Mouse (Mus musculus) ES-E14 (cell line): Measurements from ENCODE around the gene Rassf2. TPM values are rescaled to one million over a fixed set of nuclear protein-coding genes. Genes with fewer than 3 reads are reported as not detected.

ENCODE experiments used
- DNase-seq: peaks from one replicate; pipeline ENCODE4 v3.0.0-alpha.2; 2013; ENCODE audit warnings: low read depth, low spot score
- H3K27ac ChIP-seq: 2 replicates; pipeline ENCODE4 v1.5.1; 2012; ENCODE audit warnings: low read depth, mild to moderate bottlenecking, low read length, moderate library complexity, mixed read lengths; ENCODE audit not compliant: poor library complexity, insufficient read depth, severe bottlenecking
- H3K36me3 ChIP-seq: 2 replicates; pipeline ENCODE4 v1.6.1; 2012; ENCODE audit warnings: mild to moderate bottlenecking, low read length, moderate library complexity, mixed read lengths; ENCODE audit not compliant: control insufficient read depth, poor library complexity, insufficient read depth, severe bottlenecking
- H3K4me1 ChIP-seq, 2 experiments: fragments of 150-350 bp in 1 of 2; sonication (generic) in 1 of 2; 2 replicates each; pipeline ENCODE4 v1.6.1; 2012; ENCODE audit warnings: low read length in 2 of 2, mild to moderate bottlenecking in 1 of 2, mixed read lengths in 1 of 2; ENCODE audit not compliant: control insufficient read depth in 2 of 2, insufficient read depth in 2 of 2, poor library complexity in 1 of 2
- H3K4me3 ChIP-seq, 2 experiments: fragments of 150-350 bp in 1 of 2; sonication (generic) in 1 of 2; 2 replicates each; pipeline ENCODE4 v1.5.1; 2012; ENCODE audit warnings: low read length in 2 of 2, low read depth in 1 of 2, mild to moderate bottlenecking in 1 of 2, mixed read lengths in 1 of 2; ENCODE audit not compliant: insufficient read depth in 1 of 2, poor library complexity in 1 of 2, severe bottlenecking in 1 of 2
- H3K9ac ChIP-seq: 2 replicates; pipeline ENCODE4 v1.6.1; 2012; ENCODE audit warnings: low read depth, mild to moderate bottlenecking, low read length, mixed read lengths; ENCODE audit not compliant: poor library complexity, insufficient read depth, severe bottlenecking
- H3K9me3 ChIP-seq: fragments of 150-350 bp; sonication (generic); 2 replicates; pipeline ENCODE4 v1.6.1; 2012; ENCODE audit warnings: low read depth, mild to moderate bottlenecking, low read length; ENCODE audit not compliant: control insufficient read depth, insufficient read depth
- CHD2 ChIP-seq: IDR thresholded peaks from 2 replicates; pipeline ENCODE4 v1.6.1; 2014; ENCODE audit warnings: mild to moderate bottlenecking, low read depth, low read length, inconsistent platforms
- HCFC1 ChIP-seq: IDR thresholded peaks from 2 replicates; pipeline ENCODE4 v1.6.1; 2012; ENCODE audit warnings: low read length, inconsistent platforms, borderline replicate concordance; ENCODE audit not compliant: insufficient read depth
- MAFK ChIP-seq: IDR thresholded peaks from 2 replicates; pipeline ENCODE4 v1.6.1; 2014; ENCODE audit warnings: mild to moderate bottlenecking, low read depth, low read length, inconsistent platforms; ENCODE audit not compliant: insufficient read depth
- ZC3H11A ChIP-seq: IDR thresholded peaks from 2 replicates; pipeline ENCODE4 v1.6.1; 2012; ENCODE audit warnings: low read depth, mild to moderate bottlenecking, inconsistent platforms, low read length, borderline replicate concordance
- ZNF384 ChIP-seq: IDR thresholded peaks from 2 replicates; pipeline ENCODE4 v1.6.1; 2012; ENCODE audit warnings: low read depth, low read length, inconsistent platforms
- in situ Hi-C, 2 experiments: fragments of 600-800 bp; cut with MboI; formaldehyde crosslinking; loops; one replicate each; pipeline ENCODE4 v1.15.1; 2025; ENCODE audit warnings: low sequenced_read_pairs in 2 of 2, inconsistent platforms in 1 of 2; ENCODE audit not compliant: unreplicated experiment in 2 of 2
- total RNA-seq: library from RNA; depleted of rRNA; stranded (reverse); fragments of 300-350 nt; gene quantifications from 2 replicates; pipeline ENCODE4 v1.2.3, GENCODE M21; 2012

The Rassf2 gene
- total RNA-seq, 1 experiment: 2.2 TPM

DNA sequence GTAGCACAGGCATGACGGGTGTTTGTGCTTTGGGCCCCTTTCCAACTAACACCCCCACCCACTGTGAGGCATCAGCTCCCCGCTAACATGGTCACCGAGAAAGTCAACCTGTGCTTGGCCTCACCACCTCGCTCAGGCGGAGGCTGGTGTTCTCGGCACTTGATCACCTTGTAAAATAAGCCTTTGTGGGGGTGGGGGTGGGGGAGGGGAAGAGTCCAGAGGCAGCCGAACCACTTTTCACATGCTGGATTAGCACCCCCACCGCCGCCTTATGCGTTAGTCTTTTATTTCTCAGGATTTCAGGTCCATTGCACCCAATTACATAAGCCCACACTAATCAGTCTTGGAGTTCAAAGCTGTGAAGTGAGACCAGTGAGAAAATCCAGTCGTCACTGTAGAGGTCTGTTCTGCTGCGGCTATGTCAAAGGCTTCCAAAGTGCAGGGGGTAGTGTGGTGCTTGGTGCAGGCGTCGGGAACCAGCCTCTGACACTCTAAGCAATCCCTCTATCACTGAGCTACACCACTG is 36.4 kb downstream of the Rassf2 start:
- no peak overlapping the region for H3K27ac ChIP-seq
- H3K9me3 ChIP-seq: no peaks in the 10 kb centered on the region
- TF ChIP-seq ZNF384 (no peak), HCFC1 (no peak), ZC3H11A (no peak), CHD2 (no peak)
- H3K4me1 ChIP-seq: peaks cover 0 to 2% of the 10 kb centered on the region in 2 experiments; a peak in 1 of 4 replicates
- H3K36me3 ChIP-seq: no peaks in the 10 kb centered on the region
- no peak overlapping the region for H3K9ac ChIP-seq
- in situ Hi-C loops: no loop called here
- no peak overlapping the region for H3K4me3 ChIP-seq
- no peak for DNase-seq

DNA sequence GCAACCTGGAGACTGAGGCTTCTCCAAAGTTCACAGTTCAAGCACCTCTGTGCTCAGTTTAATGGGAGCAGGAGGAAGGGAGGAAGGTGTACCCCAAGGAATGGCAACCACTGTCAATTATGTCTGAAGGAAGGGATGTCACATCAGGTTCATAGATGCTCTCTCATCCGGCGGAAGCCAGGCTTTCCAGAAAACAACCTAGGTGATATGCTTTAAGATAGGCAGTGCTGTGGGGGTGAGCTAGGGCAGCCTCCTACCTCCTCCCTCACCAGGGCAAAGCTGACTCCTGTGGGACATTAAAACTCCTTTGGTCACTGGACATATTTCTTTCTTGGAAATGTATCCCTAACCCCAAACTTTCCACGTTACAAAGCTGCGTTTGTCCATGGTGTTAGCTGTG is 36.9 kb downstream of the Rassf2 start:
- no peak for DNase-seq
- H3K4me3 ChIP-seq: no peak overlapping the region
- H3K36me3 ChIP-seq: no peaks in the 10 kb centered on the region
- in situ Hi-C loops: no loop called here
- peaks cover 0 to 2% of the 10 kb centered on the region in 2 experiments; a peak in 1 of 4 replicates for H3K4me1 ChIP-seq
- H3K27ac ChIP-seq: no peak overlapping the region
- no peak for TF ChIP-seq CHD2
- H3K9ac ChIP-seq: no peak overlapping the region
- no peaks in the 10 kb centered on the region for H3K9me3 ChIP-seq

DNA sequence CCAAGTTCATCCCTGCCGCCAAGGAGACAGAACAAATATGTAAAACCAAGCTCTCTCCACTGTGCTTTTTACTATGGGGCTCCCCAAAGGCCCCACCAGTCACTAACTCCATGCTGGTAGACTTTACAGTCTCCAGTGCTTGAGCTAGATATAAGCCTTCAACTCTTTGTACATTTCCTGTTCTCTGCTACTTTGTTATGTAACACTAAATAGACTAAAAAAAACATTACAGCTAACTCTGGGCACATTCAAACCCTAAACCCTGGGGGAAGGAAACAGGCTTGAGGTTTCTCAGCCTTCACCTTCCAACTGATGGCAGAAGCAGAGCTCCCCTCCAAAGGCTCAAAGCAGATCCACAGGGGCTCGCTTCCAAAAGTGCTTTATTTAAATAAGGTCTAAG is 37.6 kb downstream of the Rassf2 start:
- Histone ChIP-seq H3K27ac (no peak overlapping the region), H3K4me1 (peaks cover 0 to 2% of the 10 kb centered on the region in 2 experiments; a peak in 1 of 4 replicates), H3K4me3 (no peak overlapping the region), H3K36me3 (no peaks in the 10 kb centered on the region), H3K9me3 (no peaks in the 10 kb centered on the region), H3K9ac (no peak overlapping the region)
- in situ Hi-C loops: no loop called here
- DNase-seq: no peak
- TF ChIP-seq HCFC1: no peak
- no peak for TF ChIP-seq MAFK
- TF ChIP-seq ZNF384: no peak
- TF ChIP-seq ZC3H11A: no peak
- no peak for TF ChIP-seq CHD2

DNA sequence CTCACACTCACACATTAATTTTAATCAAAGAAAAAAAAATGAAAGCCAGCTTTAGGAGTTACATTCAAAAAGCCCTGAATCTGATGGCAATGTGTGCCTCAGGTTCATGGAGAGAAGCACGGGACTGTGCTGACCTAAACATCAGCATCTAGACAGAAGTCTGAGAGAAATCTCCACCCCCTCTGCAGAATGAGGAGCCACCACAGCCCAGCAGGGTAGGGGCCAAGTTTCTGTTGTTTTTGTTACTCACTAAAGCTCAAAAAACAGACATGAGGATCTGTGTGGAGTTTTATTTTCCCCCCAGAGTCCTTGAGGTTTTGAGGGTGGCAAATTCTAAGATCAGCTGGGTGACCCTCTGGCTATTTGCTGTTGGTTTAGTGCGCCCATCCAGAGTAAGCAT is 41.5 kb downstream of the Rassf2 start:
- in situ Hi-C loops: loop anchor here in 1 of 2 experiments (10.0 kb wide), 1 partner anchor 146 kb away; no protein-coding TSS in a partner anchor

DNA sequence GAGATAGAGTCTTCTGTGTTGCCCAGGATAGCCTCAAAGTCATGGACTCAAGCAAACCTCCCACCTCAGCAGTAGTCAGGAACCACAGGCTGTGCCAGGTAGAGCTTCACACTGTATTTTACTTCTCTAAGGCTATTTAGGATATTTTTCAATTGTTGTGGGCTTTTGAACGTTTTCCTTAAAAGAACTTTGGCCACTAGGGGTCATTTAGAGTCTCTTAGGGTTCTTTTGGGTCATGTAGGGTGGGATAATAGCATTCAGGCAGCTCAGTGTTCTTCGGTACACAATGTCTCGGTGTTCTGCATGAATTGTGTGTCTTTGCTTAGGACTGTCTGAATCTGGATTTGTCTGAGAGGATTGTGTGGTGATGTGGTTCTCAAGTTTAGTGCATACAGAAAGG is 42.1 kb downstream of the Rassf2 start:
- no peak overlapping the region for H3K27ac ChIP-seq
- H3K4me3 ChIP-seq: no peak overlapping the region
- H3K4me1 ChIP-seq: no peaks in the 10 kb centered on the region
- in situ Hi-C loops: loop anchor here in 1 of 2 experiments (10.0 kb wide), 1 partner anchor 147 kb away; no protein-coding TSS in a partner anchor
- H3K9me3 ChIP-seq: no peaks in the 10 kb centered on the region
- no peak overlapping the region for H3K9ac ChIP-seq
- no peaks in the 10 kb centered on the region for H3K36me3 ChIP-seq
- TF ChIP-seq ZC3H11A: no peak
- TF ChIP-seq MAFK: no peak
- no peak for TF ChIP-seq CHD2
- no peak for TF ChIP-seq HCFC1
- no peak for TF ChIP-seq ZNF384
- DNase-seq: no peak

More for the DNA sequence above, 41.5 kb downstream of the Rassf2 start:
- Histone ChIP-seq H3K27ac (no peak overlapping the region), H3K9ac (no peak overlapping the region), H3K36me3 (no peaks in the 10 kb centered on the region), H3K4me3 (no peak overlapping the region), H3K4me1 (peaks cover 0 to 2% of the 10 kb centered on the region in 2 experiments; a peak in 1 of 4 replicates), H3K9me3 (no peaks in the 10 kb centered on the region)
- no peak for DNase-seq
- TF ChIP-seq ZC3H11A: no peak
- no peak for TF ChIP-seq CHD2
- no peak for TF ChIP-seq HCFC1
- TF ChIP-seq ZNF384: no peak
- no peak for TF ChIP-seq MAFK
